Mouse (Mus musculus): ENCODE results near the gene Kdm2a. TPM values are rescaled to one million over a fixed set of nuclear protein-coding genes. Genes with fewer than 3 reads are reported as not detected.

The Kdm2a gene
- polyA plus RNA-seq, 1 experiment from 2014 or later = 53.9 TPM

DNA sequence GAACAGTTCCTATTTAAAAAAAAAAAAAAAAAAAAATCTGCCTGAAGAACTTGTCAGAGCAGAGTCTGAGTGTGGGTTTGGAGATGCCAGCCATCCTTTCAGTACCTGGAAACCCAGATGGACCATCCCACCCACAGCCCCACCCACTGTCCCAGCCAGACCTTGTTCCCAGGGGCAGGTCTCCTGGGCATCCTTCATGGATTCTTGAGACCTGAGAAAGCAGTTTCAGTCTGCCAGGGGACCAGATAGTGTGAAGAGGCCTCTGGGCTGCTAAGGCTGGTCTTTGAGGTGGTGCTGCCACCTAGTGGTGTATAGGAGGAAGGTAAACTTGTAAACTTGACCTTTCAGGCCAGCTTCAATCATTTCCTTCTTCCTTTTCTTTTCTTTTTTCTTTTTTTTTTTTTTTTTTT lies 88.3 kb downstream of the Kdm2a start:
- Histone ChIP-seq H3K4me1 (replicated peaks) (peaks cover 14% of the 10 kb centered on the region), H3K36me3 (peaks cover 15% of the 10 kb centered on the region), H3K9me3 (no peaks in the 10 kb centered on the region), H3K4me3 (no peak overlapping the region), H3K27ac (no peak overlapping the region), H3K27me3 (ENCODE audit: insufficient read depth, poor library complexity, severe bottlenecking) (no peaks in the 10 kb centered on the region)
- peak; percentile 57 for DNase-seq (ENCODE audit: low spot score)

DNA sequence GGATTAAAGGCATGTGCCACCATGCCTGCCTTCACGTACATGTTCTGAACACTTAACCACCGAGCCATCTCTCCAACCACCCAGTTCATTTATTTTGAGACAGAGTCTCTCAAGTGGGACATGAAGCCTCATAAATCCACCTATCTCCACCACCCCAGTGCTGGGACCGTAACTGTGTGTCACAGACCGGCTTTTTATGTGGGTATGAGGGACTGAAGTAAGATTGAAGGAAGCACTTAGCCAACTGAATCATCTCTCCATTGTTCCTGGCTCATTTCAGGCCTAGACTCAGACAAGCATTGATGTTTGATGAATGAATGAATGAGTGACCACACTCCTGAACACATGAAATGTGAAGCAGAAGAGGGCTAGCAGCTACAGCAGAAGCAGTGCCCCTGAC lies 88.8 kb downstream of the Kdm2a start:
- H3K36me3 ChIP-seq = peaks cover 14% of the 10 kb centered on the region
- no peak overlapping the region for H3K27ac ChIP-seq
- 91% methylated on average over 4 of the region's 4 CpGs for WGBS
- H3K27me3 ChIP-seq (ENCODE audit: insufficient read depth, poor library complexity, severe bottlenecking) = no peaks in the 10 kb centered on the region
- no peak overlapping the region for H3K4me3 ChIP-seq
- DNase-seq (ENCODE audit: low spot score) = no peak
- no peaks in the 10 kb centered on the region for H3K9me3 ChIP-seq
- peaks cover 19% of the 10 kb centered on the region for H3K4me1 ChIP-seq (replicated peaks)

DNA sequence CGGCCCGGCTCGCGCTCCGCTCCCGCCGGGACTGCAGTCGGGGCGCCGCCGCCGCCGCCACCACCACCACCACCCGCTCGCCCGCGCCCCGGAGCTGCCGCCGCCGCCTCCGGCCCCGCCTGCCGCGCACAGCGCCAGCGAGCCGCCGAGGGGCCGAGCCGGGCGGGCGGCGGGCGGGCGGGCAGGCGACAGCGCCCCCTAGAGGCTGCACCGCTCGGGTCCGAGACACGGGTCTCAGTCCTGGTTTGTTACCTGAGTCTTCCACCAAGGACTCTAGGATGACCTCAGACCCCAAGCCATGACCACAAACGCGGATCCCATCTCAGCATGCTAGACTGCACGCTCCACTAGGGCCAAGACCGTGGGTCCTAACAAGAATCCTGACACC lies 91.9 kb downstream of the Kdm2a start, which contains the start of gene Grk2:
Gene Grk2 (minus strand): TSS at position 33 of the 388 bp plus-strand sequence.
- Histone ChIP-seq H3K36me3 (no peaks in the 10 kb centered on the region), H3K4me1 (replicated peaks) (peaks cover 50% of the 10 kb centered on the region), H3K27me3 (ENCODE audit: insufficient read depth, poor library complexity, severe bottlenecking) (no peaks in the 10 kb centered on the region), H3K9me3 (no peaks in the 10 kb centered on the region), H3K4me3 (peak within 1 kb of the TSS; percentile 95), H3K27ac (peak within 1 kb of the TSS; percentile 95)
- DNase-seq (ENCODE audit: low spot score) = peak; percentile 85
- WGBS = 2% methylated on average over 37 of the region's 46 CpGs

DNA sequence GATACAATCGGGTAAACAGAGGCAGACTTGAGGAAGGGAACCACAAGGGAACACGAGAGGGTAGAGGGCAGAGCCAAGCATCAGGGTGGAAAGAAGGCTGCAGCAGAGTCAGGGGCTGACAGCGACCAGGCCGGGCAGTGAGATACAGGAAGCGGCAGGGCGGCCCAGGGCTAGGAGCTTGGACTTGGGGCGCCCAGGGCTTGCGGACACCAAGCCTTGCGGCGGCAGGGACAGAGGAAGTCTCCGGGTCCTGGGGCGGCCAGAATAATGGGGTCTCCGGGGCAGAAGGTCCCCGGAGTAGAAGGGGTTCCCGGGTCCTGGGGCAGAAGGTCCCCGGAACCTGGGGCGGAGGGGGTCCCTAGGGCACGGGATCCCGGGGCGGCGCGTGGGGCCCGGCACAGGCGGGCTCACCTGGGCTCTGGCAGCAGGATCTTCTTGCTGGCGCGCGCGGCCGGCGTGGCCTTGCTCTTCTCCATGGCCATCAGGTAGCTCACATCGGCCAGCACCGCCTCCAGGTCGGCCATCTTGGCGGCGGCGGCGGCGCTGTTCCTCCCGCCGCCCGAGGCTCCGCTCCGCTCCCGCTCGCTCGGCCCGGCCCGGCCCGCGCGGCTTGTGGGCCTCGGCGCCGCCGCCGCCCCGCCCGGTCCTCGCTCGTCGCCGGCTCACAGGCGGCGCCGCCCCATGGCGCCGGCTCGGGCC lies 92.4 kb downstream of the Kdm2a start:
- Histone ChIP-seq H3K27ac (peak overlapping the region; percentile 95), H3K27me3 (ENCODE audit: insufficient read depth, poor library complexity, severe bottlenecking) (no peaks in the 10 kb centered on the region), H3K9me3 (no peaks in the 10 kb centered on the region), H3K4me1 (replicated peaks) (peaks cover 55% of the 10 kb centered on the region), H3K36me3 (no peaks in the 10 kb centered on the region), H3K4me3 (peak overlapping the region; percentile 95)
- WGBS = 2% methylated on average over 68 of the region's 68 CpGs
- DNase-seq (ENCODE audit: low spot score) = peak; percentile 70

DNA sequence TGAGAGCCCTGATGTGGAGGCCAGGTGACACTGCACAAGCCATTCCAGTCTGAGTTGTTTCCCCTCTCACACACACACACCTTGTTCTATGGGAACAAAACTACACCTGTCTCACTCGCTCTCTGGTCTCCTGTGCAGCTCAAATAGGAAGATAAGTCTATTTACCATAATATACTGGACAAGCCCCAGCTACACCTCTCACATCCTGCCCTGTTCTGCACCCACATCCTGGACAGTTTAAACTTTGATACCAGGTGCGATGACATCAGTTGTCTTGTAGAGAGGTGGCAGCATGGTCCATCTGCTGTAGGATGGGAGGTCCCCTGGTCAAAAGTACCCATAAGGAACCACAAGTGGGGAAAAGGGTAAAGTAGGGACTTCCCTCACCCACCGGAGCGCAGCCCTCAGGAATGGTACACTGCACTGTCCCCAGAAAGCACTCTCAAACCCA lies 93.2 kb downstream of the Kdm2a start:
- H3K4me3 ChIP-seq = peak overlapping the region; percentile 95
- no peaks in the 10 kb centered on the region for H3K27me3 ChIP-seq (ENCODE audit: insufficient read depth, poor library complexity, severe bottlenecking)
- H3K36me3 ChIP-seq = no peaks in the 10 kb centered on the region
- H3K27ac ChIP-seq = peak overlapping the region; percentile 95; the same call in 1 of the 2 replicates
- peaks cover 63% of the 10 kb centered on the region for H3K4me1 ChIP-seq (replicated peaks)
- H3K9me3 ChIP-seq = no peaks in the 10 kb centered on the region
- WGBS = 63% methylated on average over 4 of the region's 4 CpGs
- DNase-seq (ENCODE audit: low spot score) = no peak

DNA sequence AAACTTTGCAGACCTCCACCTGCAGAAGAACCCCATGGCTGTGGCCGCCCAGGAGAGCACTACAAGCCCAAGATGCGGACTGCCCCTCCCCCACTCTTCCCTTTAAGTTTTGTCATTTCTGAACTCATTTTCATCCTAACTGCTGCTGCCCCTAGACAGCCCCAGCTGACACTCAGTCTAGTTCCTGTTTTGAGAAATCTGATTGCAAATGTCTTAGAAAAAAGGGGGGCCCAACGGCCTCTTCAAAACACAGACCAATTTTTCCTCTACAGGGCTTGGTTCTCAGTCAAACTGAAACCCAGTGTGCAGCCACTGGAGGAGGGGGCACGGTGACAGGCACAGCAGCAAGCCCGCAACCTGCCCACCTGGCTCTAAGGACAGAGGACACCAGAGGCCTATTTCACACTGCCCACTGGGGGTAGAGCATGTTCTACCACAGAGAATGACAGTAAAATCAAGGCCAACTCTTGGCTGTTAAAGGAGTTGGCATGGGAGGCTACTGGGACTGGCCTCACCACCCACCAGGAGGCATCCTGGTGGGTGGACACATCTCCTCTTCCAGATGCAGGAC lies 93.7 kb downstream of the Kdm2a start:
- no peaks in the 10 kb centered on the region for H3K27me3 ChIP-seq (ENCODE audit: insufficient read depth, poor library complexity, severe bottlenecking)
- peaks cover 66% of the 10 kb centered on the region for H3K4me1 ChIP-seq (replicated peaks)
- WGBS = 80% methylated on average over 5 of the region's 5 CpGs
- no peak for DNase-seq (ENCODE audit: low spot score)
- H3K27ac ChIP-seq = no peak overlapping the region
- H3K4me3 ChIP-seq = peak overlapping the region; percentile 95
- H3K36me3 ChIP-seq = no peaks in the 10 kb centered on the region
- no peaks in the 10 kb centered on the region for H3K9me3 ChIP-seq

DNA sequence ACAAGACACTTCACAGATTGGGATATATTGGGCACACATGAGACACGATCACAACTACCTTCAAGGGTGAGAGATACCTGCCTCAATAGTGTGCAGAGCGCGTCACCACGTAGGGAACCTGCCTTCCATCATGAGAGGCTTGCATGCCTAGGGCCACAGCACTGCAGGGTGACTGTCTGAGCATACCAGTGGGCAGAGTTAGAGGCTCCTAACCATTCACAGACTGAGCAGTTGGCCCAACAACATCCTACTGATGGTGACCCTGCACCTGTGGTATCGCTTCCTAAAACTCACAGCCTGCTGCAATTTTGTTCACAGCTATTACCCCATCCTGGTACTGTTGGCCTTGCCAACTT lies 94.5 kb downstream of the Kdm2a start:
- H3K36me3 ChIP-seq = no peaks in the 10 kb centered on the region
- no peak overlapping the region for H3K27ac ChIP-seq
- H3K4me1 ChIP-seq (replicated peaks) = peaks cover 66% of the 10 kb centered on the region
- H3K4me3 ChIP-seq = no peak overlapping the region
- H3K27me3 ChIP-seq (ENCODE audit: insufficient read depth, poor library complexity, severe bottlenecking) = no peaks in the 10 kb centered on the region
- no peaks in the 10 kb centered on the region for H3K9me3 ChIP-seq
- no peak for DNase-seq (ENCODE audit: low spot score)
- 95% methylated on average over 5 of the region's 5 CpGs for WGBS

DNA sequence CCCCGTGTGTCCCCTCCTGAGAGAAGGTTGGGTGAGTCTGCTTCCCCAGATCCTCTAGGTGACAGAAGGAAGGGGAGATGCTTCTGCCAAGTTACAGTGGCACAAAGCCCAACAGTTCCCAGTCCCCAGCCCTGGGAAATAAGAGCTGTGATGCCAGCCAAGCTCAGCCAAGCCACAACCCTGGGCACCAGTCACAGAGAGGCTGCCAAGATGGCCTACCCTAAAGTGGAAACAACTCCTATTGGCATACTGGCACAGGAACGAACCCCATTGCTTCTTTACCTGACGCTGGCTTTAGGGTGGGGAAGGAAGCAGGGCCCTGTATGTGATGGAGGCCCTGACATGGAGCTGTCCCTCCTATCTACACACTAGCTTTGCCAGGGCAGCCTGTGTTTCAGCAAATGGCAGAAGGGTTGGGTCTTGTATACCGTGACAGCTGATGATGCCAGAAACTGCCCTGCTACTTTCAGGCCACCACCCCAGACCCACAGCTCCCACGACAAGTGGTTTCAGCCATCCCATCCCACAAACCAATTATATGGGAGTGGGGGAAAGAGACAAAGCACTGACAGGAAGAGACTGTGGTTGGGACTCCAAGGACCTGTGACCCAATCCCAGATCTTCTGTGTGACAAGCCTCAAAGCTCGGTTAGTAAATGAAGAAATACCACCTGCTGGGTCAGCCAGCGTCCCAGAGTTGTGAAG lies 95.0 kb downstream of the Kdm2a start:
- Histone ChIP-seq H3K4me3 (peak overlapping the region; percentile 27; the same call in 1 of the 2 replicates), H3K36me3 (peaks cover 4% of the 10 kb centered on the region; the same call in 1 of the 2 replicates), H3K27ac (peak overlapping the region; percentile 54), H3K4me1 (replicated peaks) (peaks cover 68% of the 10 kb centered on the region), H3K27me3 (ENCODE audit: insufficient read depth, poor library complexity, severe bottlenecking) (no peaks in the 10 kb centered on the region), H3K9me3 (no peaks in the 10 kb centered on the region)
- WGBS = 75% methylated on average over 7 of the region's 7 CpGs
- no peak for DNase-seq (ENCODE audit: low spot score)

DNA sequence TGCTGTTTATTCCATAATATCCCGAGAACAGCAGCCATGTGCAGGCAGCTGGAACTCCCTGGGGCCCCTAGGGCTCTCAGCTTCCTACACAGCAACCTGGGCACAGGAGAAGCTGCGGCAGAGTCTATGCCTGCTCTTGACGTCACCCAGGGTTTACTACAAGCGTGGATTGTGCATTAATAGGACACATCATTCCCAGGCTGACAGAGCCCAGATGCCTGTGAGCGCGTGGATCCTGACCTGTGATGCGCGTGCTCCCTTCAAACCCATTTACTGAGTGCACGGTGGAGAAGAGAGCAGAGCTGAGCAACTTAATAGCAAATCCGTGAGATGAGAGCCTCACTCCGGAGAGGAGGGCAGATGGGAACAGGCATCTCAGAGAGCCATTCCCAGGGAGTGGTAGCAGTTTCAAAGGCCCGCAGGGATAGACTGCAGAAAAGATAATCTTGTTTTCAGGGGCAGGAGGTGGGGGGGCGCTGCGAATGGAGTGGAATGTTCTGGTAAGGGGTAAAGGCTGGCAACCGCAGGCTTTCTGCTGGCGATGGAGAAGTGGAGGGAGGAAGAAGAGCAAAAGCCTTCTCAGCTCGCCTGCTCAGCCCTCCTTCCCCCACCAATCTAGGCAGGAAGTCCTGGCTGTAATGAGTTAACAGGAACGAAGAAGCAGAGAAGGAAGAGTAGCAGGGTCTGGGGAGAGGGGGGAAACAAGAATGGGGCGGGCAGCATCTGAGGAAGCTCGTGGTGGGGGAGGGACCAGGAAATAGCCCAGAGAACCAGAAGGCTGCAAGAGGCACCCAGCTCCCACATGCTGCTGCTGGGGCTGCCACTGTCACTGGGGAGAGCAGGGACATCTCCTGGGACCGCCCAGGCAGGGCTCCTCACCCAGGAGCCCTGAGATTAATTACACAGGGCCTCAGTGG lies 96.1 kb downstream of the Kdm2a start:
- H3K27me3 ChIP-seq (ENCODE audit: insufficient read depth, poor library complexity, severe bottlenecking) = no peaks in the 10 kb centered on the region
- peak overlapping the region; percentile 27 for H3K4me3 ChIP-seq
- peak overlapping the region; percentile 54 for H3K27ac ChIP-seq
- H3K9me3 ChIP-seq = no peaks in the 10 kb centered on the region
- H3K4me1 ChIP-seq (replicated peaks) = peaks cover 70% of the 10 kb centered on the region
- peak; percentile 15 for DNase-seq (ENCODE audit: low spot score)
- peaks cover 14% of the 10 kb centered on the region; the same call in 1 of the 2 replicates for H3K36me3 ChIP-seq
- 51% methylated on average over 21 of the region's 21 CpGs for WGBS

DNA sequence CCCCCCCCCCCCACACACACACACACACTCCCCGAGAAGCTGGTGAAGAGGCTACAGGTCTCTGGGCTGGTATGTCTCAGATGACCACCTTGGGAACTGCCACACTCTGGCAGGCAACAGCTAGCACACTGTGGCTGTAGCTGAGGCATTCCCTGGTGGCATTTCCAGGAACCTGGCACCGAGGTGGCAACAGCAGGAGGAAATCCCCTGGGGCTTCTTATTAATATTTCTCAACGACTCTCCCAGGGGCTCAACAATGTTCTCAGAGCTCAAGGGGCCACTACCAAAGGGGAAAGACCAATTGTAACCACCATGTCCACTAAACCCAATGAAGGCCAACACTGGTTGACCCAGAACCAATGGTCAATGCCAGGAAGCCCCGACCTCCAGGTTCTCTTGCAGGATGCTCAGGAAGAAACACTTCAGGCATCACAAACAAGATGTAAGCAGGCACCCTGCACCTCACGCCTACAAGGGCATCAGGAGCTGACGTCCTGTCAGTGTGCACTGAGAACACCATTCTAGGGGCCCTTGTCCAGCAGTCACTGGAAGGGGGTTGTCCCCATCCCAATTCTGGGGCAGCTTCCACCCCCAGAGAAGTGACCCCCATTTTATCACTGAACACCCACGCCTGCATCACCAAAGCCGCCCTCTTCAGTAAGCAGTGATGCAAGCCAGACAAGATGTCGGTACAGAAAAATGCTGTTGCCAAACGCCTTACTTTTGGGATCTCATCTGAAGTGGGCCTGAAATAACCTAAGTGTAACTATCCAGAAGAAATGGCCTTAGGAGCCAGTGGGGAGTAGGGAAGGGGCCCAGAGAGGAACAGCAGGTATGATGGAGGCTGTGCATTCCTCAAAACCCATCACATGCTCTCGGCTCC lies 97.0 kb downstream of the Kdm2a start:
- Histone ChIP-seq H3K9me3 (no peaks in the 10 kb centered on the region), H3K27me3 (ENCODE audit: insufficient read depth, poor library complexity, severe bottlenecking) (no peaks in the 10 kb centered on the region), H3K4me1 (replicated peaks) (peaks cover 67% of the 10 kb centered on the region), H3K4me3 (peak overlapping the region; percentile 27; the same call in 1 of the 2 replicates), H3K27ac (peak overlapping the region; percentile 54), H3K36me3 (peaks cover 23% of the 10 kb centered on the region; the same call in 1 of the 2 replicates)
- no peak for DNase-seq (ENCODE audit: low spot score)
- WGBS = 79% methylated on average over 11 of the region's 11 CpGs

DNA sequence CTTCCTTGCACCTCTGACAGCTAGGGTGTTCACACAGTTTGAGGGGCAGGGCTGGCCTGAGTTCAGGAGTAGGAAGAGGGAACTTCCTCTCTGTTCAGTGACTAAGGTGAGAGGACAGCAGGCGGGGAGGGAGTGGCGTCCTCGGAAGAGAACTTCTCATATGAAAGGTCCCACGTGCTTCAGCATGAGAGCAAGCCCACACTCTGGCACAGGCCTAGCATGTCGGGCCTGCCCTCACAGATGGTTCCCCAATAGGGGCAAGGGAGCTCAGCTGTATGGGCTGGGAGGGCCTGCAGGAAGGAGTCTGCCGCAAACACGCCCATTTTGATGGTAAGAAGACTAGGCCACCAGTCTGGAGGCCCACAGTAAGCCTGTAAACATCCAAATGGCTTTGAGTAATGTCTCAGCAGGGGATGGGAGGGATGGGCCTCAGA lies 97.8 kb downstream of the Kdm2a start:
- H3K4me1 ChIP-seq (replicated peaks) = peaks cover 64% of the 10 kb centered on the region
- no peaks in the 10 kb centered on the region for H3K9me3 ChIP-seq
- H3K36me3 ChIP-seq = peaks cover 30% of the 10 kb centered on the region
- H3K27me3 ChIP-seq (ENCODE audit: insufficient read depth, poor library complexity, severe bottlenecking) = no peaks in the 10 kb centered on the region
- H3K27ac ChIP-seq = peak overlapping the region; percentile 53
- WGBS = 55% methylated on average over 7 of the region's 7 CpGs
- DNase-seq (ENCODE audit: low spot score) = no peak
- no peak overlapping the region for H3K4me3 ChIP-seq

All from hindbrain, embryonic 10.5 days (tissue).